Mouse (Mus musculus) small intestine, adult 2 months (tissue): ENCODE measurements around the gene Ambp. TPM values are rescaled to one million over a fixed set of nuclear protein-coding genes. Genes with fewer than 3 reads are reported as not detected.

Experiments used
- H3K27ac ChIP-seq: fragments of 200-500 bp; 2 replicates; pipeline ENCODE4 v1.5.1; 2012; ENCODE audit warnings: low read depth, low read length, control low read depth, inconsistent platforms; ENCODE audit not compliant: insufficient read depth
- H3K27me3 ChIP-seq: fragments of 200-500 bp; 2 replicates; pipeline ENCODE4 v1.6.1; 2012; ENCODE audit warnings: mild to moderate bottlenecking, moderate library complexity, low read length, inconsistent platforms; ENCODE audit not compliant: control insufficient read depth, insufficient read depth
- H3K36me3 ChIP-seq: fragments of 200-500 bp; 2 replicates; pipeline ENCODE4 v1.6.1; 2012; ENCODE audit warnings: mild to moderate bottlenecking, low read length, control low read depth, inconsistent platforms; ENCODE audit not compliant: control insufficient read depth, insufficient read depth
- H3K4me1 ChIP-seq: fragments of 200-500 bp; 2 replicates; pipeline ENCODE4 v1.6.1; 2012; ENCODE audit warnings: low read length, inconsistent platforms, mixed read lengths; ENCODE audit not compliant: control insufficient read depth, insufficient read depth, insufficient read length
- H3K4me3 ChIP-seq: fragments of 200-500 bp; 2 replicates; pipeline ENCODE4 v1.5.1; 2012; ENCODE audit warnings: low read depth, mild to moderate bottlenecking, control low read depth, inconsistent platforms, low read length, moderate library complexity
- CTCF ChIP-seq: fragments of 200-500 bp; IDR thresholded peaks from 2 replicates; pipeline ENCODE4 v1.5.1; 2012; ENCODE audit warnings: low read depth, mild to moderate bottlenecking, control low read depth, inconsistent platforms, low read length, moderate library complexity, mixed read lengths; ENCODE audit not compliant: insufficient replicate concordance, insufficient read length; ENCODE audit errors: extremely low read depth
- POLR2A ChIP-seq: fragments of 200-500 bp; IDR thresholded peaks from 2 replicates; pipeline ENCODE4 v1.6.1; 2012; ENCODE audit warnings: low read depth, mild to moderate bottlenecking, control low read depth, inconsistent platforms, low read length, moderate library complexity
- WGBS: fragments of 180-500 bp; shearing (Covaris S2); methylation state at CpG from one replicate; pipeline ENCODE4 v1.1.7; 2018; 5-methylcytosine and 5-hydroxymethylcytosine counted together
- polyA plus RNA-seq: library from polyadenylated mRNA; depleted of rRNA; stranded (reverse); fragments of >200 nt; gene quantifications from 2 replicates; pipeline ENCODE4 v1.2.3, GENCODE M21; 2012; rRNA removed

Gene Ambp
- polyA plus RNA-seq, result 1.4 and 4.2 TPM in 2 replicates

GRCm38 (mm10) chr4:63154699-63155098, at the start of gene Ambp:
Gene Ambp (minus strand): TSS chr4:63154799.
- Histone ChIP-seq H3K27me3 (no peaks in the 10 kb centered on the region), H3K36me3 (no peaks in the 10 kb centered on the region), H3K27ac (no peak within 1 kb of the TSS), H3K4me3 (no peak within 1 kb of the TSS), H3K4me1 (peaks cover 7% of the 10 kb centered on the region; the same call in 1 of the 2 replicates)
- 67% methylated on average over 5 of the region's 5 CpGs for WGBS
- TF ChIP-seq POLR2A, result no peak
- TF ChIP-seq CTCF, result no peak

- H3K27me3 ChIP-seq, result no peaks in the 10 kb centered on the region
- 89% methylated on average over 7 of the region's 7 CpGs for whole genome bisulfite sequencing
- no peak for TF ChIP-seq CTCF
- TF ChIP-seq POLR2A, result no peak
- H3K4me1 ChIP-seq, result no peaks in the 10 kb centered on the region
- H3K36me3 ChIP-seq, result no peaks in the 10 kb centered on the region
- no peak overlapping the region for H3K27ac ChIP-seq
- H3K4me3 ChIP-seq, result no peak overlapping the region
Observed at GRCm38 (mm10) chr4:63203874-63204273, 49.3 kb upstream of the Ambp start.

- H3K27ac ChIP-seq, result no peak overlapping the region
Observed at GRCm38 (mm10) chr4:63199366-63199765, 44.8 kb upstream of the Ambp start.

DNA sequence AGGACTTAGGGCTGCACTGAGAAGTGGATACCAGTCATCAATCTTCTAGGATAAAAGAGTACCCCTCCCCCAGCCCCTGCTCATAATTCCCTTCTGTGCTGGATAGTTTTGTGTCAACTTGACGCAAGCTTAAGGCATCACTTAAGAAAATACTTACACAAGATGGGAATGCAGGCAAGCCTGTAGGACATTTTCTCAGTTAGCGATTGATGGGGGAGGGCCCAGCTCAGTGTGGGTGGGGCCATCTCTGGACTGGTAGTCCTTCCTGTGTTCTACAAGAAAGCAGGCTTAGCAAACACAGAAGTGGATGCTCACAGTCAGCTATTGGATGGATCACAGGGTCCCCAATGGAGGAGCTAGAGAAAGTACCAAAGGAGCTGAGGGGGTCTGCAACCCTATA, 39.8 kb upstream of the Ambp start:
- no peaks in the 10 kb centered on the region for H3K27me3 ChIP-seq
- TF ChIP-seq POLR2A (no peak), CTCF (no peak)
- no peaks in the 10 kb centered on the region for H3K36me3 ChIP-seq
- WGBS, result 91% methylated on average over 2 of the region's 2 CpGs
- no peak overlapping the region for H3K27ac ChIP-seq
- H3K4me3 ChIP-seq, result no peak overlapping the region
- no peaks in the 10 kb centered on the region for H3K4me1 ChIP-seq

More at GRCm38 (mm10) chr4:63199366-63199765, 44.8 kb upstream of the Ambp start:
- TF ChIP-seq POLR2A (no peak), CTCF (no peak)
- Histone ChIP-seq H3K27me3 (no peaks in the 10 kb centered on the region), H3K4me3 (no peak overlapping the region), H3K4me1 (no peaks in the 10 kb centered on the region), H3K36me3 (no peaks in the 10 kb centered on the region)
- 93% methylated on average over 5 of the region's 5 CpGs for WGBS

DNA sequence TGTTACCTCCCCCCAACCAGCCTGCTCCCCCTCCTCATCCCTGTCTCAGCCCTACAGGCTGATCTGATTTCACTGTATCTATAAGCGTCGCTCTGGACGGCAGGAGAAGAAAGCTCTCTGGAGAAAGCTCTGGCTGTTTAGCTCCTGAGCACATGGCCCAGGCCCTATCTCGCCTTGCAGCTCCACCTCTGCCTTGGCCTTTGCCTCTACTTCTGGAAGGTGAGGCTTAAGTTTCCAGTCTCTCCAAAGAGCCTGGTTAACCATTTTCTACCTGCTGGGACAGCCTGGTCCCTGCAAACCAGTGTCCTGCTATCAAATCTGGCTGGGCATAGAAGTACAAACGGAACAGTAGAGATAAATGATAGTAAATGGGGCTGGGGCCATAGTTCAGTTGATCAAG, 37.0 kb upstream of the Ambp start:
- 39% methylated on average over 5 of the region's 5 CpGs for WGBS
- Histone ChIP-seq H3K4me1 (no peaks in the 10 kb centered on the region), H3K27ac (no peak overlapping the region), H3K4me3 (no peak overlapping the region), H3K36me3 (no peaks in the 10 kb centered on the region), H3K27me3 (no peaks in the 10 kb centered on the region)
- TF ChIP-seq POLR2A, result no peak
- no peak for TF ChIP-seq CTCF

DNA sequence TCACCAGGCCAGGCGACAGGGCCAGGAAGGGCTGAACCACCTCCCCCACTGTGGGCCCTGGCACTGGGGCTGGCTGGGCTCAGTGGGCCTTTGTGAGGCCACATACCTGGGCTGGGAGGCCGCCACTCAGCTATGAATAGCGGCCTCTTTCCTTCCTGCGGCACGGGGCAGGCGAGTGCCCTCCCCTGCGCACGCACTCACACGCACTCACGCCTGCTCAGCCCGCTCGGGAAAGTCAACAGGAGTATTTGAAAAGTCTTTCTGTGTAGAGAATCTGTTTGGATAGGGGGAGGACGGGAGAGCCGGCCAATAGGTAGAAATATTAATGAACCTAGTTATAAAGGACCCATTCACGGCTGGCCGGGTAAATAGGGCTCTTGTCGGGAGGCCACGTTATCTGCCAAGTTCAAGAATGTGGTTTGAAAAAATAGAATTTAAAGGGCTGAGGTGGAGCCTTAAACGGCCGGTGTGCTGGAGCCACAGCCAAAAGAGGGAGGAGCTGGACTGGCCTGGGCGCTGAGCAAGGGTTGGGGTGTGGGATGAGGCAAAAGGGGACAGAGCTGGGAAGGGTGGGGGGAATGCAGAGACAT, 31.8 kb upstream of the Ambp start:
- Histone ChIP-seq H3K4me1 (no peaks in the 10 kb centered on the region; the same call in 1 of the 2 replicates), H3K27ac (no peak overlapping the region), H3K36me3 (no peaks in the 10 kb centered on the region), H3K27me3 (no peaks in the 10 kb centered on the region), H3K4me3 (no peak overlapping the region)
- TF ChIP-seq CTCF (no peak), POLR2A (no peak)
- WGBS, result 26% methylated on average over 21 of the region's 21 CpGs

GRCm38 (mm10) chr4:63181556-63181955, 27.0 kb upstream of the Ambp start:
- TF ChIP-seq POLR2A, result no peak
- peak; percentile 52; the same call in 1 of the 2 replicates for TF ChIP-seq CTCF
- no peaks in the 10 kb centered on the region; the same call in 1 of the 2 replicates for H3K4me1 ChIP-seq
- no peak overlapping the region for H3K27ac ChIP-seq
- WGBS, result 6% methylated on average over 5 of the region's 5 CpGs
- no peak overlapping the region for H3K4me3 ChIP-seq
- no peaks in the 10 kb centered on the region for H3K36me3 ChIP-seq
- no peaks in the 10 kb centered on the region for H3K27me3 ChIP-seq
